Mouse (Mus musculus) mouse embryonic stem cell (cell line): ENCODE data around the gene Emid1.

ENCODE experiments used
- in situ Hi-C, 2 experiments: fragments of 300-500 bp; cut with MboI; formaldehyde crosslinking; loops; 1 replicate in 1 of 2; 3 replicates in 1 of 2; pipeline ENCODE4 v1.14.3; 2019 to 2020; ENCODE audit warnings: low sequenced_read_pairs in 2 of 2, low pct_unique_long_range_greater_than_20kb in 1 of 2, mixed read lengths in 1 of 2; ENCODE audit not compliant: unreplicated experiment in 1 of 2

The Emid1 gene

DNA sequence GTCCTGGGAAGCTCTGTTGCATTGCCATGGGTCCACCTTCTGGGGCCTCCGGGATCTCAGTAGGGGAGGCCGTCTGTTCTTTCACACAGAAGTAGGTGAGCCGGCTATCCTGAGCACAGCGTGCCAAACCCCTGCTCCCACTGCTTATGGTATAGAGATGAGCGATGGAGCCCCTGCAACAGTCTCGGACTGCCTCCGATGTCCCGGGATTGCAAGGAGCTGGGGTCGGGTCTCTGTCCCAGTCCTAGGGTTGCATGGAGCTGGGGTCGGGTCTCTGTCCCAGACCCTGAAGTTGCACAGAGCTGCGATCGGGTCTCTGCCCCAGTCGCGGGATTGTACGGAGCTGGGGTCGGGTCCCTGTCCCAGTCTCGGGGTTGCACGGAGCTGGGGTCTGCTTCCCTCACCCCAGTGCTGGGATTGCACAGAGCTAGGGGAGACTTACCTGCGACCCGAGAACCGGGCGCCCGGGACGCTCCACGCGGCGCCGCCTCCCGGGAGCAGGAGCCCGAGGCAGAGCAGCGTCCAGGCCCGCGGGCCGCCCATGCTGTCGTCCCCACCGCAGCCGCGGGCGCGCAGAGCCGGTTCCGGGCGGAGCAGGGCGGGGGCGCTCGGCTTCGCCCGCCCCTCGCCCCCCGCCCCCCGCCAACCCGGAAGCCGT lies at the start of gene Emid1:
Gene Emid1 (minus strand): TSS at position 578 of the 658 bp plus-strand sequence.
- in situ Hi-C loops = loop anchor here in 1 of 2 experiments (5.0 kb wide), 1 partner anchor 35 kb away; no protein-coding TSS in a partner anchor

DNA sequence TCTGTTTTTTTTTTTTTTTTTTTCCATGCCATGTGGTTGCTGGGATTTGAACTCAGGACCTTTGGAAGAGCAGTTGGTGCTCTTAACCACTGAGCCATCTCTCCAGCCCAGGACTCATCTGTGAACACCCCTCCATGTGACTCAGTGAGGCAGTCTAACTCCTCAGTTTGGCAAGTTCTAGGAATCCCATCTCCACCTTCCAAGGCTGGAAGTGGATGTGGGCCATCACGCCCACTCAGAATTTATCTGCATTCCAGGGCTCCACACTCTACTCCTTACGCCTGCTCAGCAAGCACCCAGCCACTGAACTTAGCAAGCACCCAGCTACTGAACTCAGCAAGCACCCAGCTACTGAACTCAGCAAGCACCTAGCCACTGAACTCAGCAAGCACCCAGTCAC lies 47.8 kb upstream of the Emid1 start:
- in situ Hi-C loops = no loop called here

DNA sequence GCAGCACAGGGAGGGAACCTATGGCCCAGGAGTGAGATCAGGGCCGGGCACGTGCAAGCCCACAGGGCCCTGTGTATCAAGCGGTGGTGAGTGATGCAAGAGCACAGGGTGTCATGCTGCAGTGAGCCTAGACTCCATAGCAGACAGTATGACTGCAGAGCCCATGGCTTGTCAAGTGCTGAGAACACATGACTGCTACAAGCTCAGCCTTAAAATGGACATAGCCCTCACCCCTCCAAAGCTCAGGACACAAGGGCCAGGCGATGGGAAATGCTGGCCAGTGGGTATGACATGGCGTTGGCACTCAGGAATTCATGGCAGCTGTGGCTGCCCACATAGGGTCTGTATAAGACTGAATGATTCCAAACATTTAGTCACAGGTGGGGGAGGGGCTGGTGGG lies 45.0 kb upstream of the Emid1 start:
- in situ Hi-C loops = no loop called here

DNA sequence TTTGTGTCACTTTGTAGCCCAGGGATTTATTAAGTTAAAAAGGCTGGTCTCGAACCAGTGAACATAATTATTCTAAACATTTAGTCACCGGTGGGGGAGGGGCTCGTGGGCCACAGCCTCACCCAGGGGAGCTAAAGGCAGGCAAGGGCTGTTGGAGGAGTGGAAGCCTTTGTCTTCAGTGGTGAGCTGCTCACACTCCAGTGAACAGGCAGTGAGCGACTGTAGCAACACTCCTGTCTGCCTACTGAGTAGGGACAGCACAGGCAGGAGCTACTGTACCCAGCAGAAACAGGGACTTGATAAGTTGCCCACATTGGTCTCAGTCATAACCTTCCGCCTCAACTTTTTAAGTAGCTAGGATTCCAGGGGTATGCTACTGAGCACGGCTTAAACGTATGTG lies 44.5 kb upstream of the Emid1 start:
- in situ Hi-C loops = no loop called here

DNA sequence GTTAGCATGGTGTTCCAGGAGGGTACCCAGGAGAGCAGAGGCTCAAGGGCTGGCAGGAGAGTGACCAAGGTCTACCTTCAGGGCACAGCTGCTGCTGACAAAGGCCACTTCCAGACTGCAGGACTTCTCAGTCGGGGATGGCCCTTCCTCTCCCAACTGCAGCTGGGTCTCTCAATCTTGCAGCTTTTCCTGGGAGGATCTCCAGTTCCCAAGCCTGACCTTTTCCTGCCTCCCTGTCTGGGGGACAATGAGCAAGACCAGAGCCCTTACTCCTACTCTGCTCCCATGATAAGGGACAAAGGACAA lies 41.5 kb upstream of the Emid1 start:
- in situ Hi-C loops = no loop called here

DNA sequence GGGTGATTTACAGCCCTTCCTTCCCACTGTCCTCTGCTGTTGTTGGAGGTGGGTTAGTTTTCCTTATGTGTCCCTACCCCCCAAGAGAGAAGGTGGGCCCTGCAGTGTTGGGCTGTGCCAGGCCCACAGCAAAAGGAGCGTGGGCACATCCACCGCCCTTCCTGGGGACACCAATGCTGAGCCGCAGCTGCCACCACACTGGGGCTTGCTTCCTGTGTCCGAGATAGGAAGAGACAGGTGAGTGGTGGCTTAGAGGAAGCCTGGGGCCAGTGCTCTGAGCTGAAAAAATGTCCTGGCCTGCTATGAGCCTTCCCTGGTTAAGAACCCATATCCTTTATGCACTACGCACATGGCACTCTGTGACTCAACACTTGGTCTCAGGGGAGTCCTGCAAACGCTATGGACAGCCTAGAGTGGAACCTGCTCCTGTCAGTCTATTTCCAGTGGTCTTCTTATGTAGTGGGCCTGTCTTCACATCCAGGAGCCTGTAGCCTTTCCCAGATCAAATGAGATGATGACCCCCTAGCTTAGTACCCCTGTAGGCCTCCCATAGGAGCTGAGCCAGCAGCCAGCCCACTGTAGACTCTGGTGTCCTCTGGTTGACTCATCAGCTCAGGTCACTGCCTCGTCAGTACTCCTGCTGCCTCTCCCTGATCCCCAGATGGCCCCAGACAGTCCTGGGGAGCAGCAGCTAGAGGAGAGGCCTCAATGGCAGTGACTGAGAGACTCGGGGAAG lies 41.0 kb upstream of the Emid1 start:
- in situ Hi-C loops = no loop called here

DNA sequence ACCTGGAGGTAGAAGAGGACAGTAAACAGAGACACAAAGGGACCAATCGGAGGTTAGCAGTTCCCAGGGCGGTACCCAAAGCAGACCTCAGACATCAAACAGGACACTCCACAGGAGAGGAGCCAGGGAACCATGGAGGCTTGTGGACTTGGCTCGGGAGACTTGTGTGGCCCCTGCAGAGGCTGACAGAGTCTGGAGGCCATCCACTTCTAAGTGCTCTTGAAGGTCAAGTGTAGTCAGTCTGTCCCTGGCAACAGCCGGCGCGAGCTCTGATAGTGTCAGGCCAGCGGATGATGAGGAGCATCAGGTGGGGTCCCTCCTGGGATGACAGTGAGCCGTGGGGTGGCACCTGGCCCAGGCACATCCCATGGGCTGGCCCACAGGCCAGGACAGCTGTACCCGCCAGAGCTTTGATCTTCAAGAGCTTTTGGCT lies 40.0 kb upstream of the Emid1 start:
- in situ Hi-C loops = no loop called here

DNA sequence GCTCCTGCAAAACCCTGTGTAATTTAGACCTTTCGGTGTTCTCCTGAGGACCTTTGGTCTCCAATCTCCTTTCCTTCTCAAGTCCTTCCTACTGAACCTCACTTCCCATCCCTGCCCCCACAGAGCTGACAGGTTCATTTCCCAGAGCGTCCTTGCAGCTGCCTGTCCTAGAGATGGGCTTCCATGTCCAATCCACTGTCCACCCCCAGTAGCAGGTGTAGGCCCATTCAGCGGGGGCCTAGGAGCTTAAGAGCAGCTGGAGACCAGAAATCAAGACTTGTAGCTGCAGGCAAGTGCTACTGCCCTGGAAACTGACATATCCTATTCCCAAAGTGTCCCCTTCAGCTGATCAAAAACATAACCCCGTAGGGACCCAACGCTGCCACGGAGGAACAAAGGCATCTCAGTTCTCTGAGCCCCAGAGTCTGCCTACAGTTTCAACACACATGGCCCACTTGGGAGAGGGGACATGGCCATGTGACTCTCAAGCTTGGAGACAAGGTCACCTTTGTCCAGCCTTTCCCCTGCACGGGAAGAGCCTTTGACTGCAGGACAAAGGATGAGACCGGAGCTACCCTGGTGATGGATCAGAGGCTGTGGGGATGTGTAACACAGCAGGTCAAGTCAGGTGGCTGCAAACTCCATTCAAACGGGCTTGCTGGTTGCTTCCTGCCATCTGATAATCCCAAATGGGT lies 37.3 kb upstream of the Emid1 start:
- in situ Hi-C loops = loop anchor here in 1 of 2 experiments (10.0 kb wide), 1 partner anchor 265 kb away; no protein-coding TSS in a partner anchor

DNA sequence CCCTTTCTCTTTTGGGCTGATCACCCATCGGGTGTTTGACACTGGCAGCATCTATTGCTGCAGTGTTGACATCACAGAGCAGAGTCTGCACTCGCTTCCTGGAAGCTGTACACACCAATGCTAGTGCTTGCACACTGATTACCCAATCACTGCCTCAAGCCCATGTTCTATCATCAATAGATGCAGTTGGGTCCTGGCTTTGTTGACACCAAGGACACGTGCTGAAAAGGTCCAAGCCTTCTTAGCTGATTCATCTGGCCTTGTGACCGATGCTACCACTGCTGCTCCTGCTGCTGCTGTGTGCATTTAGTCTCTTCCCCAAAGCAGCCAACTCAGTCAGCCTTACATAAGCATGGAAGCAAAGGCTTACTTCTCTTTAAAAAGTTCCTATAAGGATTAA lies 36.1 kb upstream of the Emid1 start:
- in situ Hi-C loops = loop anchor here in 1 of 2 experiments (10.0 kb wide), 1 partner anchor 267 kb away; no protein-coding TSS in a partner anchor

DNA sequence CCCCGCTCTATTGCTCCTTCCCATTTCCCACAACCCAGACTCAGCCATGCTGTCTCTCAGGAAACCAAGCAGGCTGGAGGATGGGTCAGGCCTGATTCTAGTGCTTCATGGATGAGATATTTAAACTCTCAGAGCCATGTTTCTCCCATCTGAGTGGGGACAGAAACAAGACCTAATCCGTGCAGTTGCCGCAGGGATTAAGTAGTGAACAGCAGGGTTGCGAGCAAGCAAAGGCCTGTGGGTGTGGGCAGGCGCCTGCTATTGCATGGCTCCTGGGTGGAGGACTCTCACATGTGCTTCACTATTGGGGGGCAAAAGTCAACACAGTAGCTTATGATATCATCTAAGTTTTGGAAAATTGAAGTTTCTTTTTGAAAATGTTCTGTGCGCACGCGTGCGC lies 32.8 kb upstream of the Emid1 start:
- in situ Hi-C loops = loop anchor here in 1 of 2 experiments (5.0 to 10.0 kb wide), 2 partner anchors 82 to 270 kb away; no protein-coding TSS in a partner anchor

DNA sequence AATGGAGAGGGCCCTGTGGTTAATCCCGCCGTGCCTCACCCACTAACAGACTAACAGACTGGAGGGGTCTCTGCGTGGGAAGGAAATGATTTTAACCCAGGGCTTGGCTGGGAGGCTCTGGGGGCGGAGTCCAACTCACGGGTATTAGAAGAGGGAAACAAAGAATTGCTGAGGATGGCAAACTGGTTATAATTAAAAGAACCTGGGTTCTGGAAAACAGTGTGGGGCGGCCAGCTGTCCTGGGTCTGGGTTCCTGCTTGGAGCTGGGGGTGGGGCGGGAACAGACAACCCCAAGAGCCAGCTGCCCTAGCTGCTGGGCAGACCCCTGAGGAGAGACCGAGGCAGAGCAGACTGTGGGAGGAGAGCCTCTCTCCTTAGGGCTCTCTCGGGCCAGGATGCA lies 32.2 kb upstream of the Emid1 start:
- in situ Hi-C loops = loop anchor here in 1 of 2 experiments (5.0 to 10.0 kb wide), 2 partner anchors 83 to 271 kb away; no protein-coding TSS in a partner anchor

DNA sequence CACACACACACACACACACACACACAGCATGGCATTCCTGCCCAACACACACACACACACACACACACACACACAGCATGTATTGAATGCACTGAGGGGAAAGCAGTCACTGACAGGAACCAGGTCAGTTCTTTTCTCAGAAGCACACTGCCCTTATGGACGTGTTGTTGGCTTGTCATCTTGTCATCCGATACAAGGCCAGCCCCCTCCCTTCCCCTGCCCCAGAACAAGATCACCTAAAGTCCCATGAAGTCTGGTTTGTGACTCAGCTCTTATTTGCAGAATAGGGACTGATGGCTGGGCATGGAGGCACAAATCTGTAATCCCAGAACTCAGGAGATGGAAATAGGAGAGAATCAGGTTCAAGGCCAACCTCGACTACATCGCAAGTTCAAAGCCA lies 30.8 kb upstream of the Emid1 start:
- in situ Hi-C loops = loop anchor here in 1 of 2 experiments (5.0 to 10.0 kb wide), 2 partner anchors 84 to 272 kb away; no protein-coding TSS in a partner anchor

DNA sequence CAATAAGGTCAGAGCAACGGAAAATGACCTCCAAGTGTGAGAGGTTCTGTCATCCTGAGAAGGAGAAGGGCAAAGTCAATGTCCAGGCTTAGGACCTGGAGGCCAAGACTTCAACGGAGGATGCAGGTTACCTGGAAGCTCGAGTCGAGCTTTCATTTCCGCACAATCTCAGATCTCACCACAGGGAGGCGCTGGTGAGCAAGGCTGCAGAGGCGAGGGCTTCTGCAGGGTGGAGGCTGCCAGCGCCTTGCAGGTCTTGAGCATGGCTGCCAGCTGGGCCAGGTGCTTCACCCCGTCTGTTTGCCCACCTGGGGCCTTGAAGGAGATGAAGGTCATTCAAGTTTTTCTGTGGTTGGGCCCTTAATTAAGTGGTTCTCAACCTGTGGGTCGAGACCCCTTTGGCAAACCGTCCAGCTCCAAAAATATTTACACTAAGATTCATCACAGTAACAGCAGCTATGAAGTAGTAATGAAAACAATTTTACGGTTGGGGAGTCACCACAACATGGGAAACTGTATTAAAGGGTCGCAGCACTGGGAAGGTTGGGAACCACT lies 29.9 kb upstream of the Emid1 start:
- in situ Hi-C loops = loop anchor here in 1 of 2 experiments (5.0 to 10.0 kb wide), 2 partner anchors 85 to 273 kb away; no protein-coding TSS in a partner anchor

DNA sequence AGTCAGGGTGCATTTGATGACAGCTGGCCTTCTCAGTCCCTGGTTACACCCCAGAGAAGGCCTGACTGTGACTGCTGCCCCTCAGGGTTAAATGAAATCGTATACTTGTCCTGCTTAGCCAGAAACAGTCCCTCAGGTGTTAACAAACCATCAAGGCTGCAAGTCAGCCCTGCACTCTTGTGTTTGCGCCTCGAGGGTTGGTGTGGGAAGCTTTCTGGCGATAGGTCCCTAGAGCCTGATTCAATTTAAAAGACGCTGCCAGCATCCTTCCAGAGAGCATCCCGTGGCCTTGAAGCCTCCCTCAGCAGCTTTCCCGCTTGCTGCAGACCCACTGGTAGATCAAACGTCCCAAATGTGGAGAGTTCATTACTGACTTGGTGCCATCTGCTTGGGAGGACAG lies 27.3 kb upstream of the Emid1 start:
- in situ Hi-C loops = no loop called here

DNA sequence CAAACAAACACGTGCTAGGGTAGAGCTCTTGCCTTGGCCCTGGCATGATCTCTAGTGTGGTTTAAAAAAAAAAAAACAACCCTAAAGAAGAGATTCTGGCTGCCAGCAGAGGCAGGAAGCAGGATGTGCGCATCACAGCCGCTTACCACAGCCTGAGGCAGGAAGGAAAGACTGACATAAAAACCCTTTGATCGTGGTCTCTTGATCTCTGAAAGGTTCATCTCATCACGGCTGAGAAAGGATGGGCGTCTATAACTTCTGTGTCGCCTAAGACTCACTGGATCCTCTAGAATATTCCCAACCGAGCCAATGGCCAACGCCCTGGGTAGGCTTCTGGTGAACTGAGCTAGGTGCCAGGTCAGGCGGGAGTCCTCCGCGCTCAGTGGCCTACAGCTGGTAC lies 25.1 kb upstream of the Emid1 start:
- in situ Hi-C loops = no loop called here

DNA sequence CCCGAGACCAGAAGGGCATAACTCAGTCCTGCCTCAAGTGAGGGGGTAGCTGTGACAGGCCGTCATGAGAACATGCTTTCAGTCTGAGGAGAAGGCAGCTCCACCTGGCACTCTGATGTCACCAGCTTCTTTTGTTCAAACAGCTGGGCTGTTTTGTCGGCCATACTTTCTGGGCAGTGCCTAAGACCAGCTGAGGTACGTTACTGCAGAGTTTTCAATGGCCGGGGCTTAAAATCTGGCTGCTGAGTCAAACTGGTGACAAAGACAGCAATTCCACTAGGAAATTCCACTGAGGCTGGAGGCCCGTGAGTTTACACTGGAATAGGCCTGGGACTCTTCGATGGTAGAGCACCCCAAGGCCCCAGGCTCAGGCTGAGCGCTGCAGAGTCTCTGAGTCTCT lies 24.6 kb upstream of the Emid1 start:
- in situ Hi-C loops = no loop called here

DNA sequence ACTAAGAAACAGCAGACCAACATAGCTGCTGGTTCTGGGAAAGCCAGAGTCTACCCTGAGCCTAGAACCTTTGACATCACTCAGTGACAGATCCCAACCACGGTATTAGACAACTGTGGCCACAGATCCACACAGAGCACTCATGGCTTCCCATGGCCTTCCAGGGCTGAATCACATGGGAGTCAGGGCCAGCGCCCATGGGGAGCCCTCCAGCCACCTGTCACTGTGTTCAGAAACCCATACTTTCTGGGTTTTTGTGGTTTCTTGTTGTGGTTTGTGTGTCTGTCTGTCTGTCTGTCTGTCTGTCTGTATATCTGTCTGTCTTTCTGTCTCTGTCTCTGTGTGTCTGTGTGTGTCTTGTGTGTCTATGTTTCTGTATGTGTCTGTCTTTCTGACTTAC lies 23.8 kb upstream of the Emid1 start:
- in situ Hi-C loops = no loop called here

DNA sequence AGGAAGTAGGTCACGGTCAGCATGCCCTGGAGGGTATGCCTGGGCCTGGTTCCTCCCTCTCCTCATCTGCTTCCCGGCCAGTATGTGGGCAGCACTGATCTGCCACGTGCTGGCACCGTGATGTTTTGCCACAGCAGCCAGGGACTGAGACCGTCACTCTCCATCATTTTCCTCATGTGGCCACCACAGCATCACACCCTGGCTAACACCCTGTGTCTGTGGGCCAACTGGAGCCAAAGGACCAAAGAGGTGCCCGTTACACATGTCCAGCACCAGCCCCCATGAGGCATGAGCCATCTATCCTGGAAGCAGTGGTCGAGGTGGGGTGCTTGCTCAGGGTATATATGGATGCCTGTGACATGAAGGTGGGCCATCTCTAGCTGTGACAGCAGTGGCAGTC lies 23.1 kb upstream of the Emid1 start:
- in situ Hi-C loops = no loop called here

DNA sequence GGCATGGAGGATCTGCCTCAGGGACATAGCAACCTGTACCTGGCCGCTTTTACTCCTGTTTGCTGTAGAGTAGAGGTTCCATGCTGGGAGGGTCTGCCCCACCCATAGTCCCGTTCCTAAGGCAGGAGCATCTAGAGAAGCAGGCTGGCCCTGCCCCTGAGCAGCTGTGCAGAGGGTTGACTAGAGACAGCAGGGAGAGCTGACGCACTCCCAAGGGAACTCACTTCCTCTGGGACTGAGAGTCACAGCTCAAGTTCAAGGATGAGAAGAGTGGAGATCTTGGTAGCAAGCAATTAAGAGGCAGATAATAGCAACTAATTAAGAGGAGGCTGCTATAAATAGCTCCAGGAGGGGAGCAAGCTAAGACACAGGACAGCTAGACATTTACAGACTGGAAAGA lies 20.8 kb upstream of the Emid1 start:
- in situ Hi-C loops = no loop called here
